Mouse (Mus musculus) urinary bladder, adult 2 months (tissue): Measurements from ENCODE around the gene Peli2. TPM values are rescaled to one million over a fixed set of nuclear protein-coding genes. Genes with fewer than 3 reads are reported as not detected.
"Not testable (repeated sequence)": the region's sequence is repeated elsewhere in the genome, so short reads cannot be mapped to it uniquely, and the experiment has no call there.

Experiments
- DNase-seq: peaks from one replicate; pipeline ENCODE4 v3.0.0; 2022; ENCODE audit warnings: low spot score
- polyA plus RNA-seq: library from polyadenylated mRNA; depleted of rRNA; stranded (reverse); fragments of >200 nt; gene quantifications from 2 replicates; pipeline ENCODE4 v1.2.3, GENCODE M21; 2012; rRNA removed

The Peli2 gene
- polyA plus RNA-seq, result 25.0 and 36.3 TPM in 2 replicates

GRCm38 (mm10) chr14:48120752-48121528 is at the start of gene Peli2:
Gene Peli2 (plus strand): TSS chr14:48120823.
- DNase-seq, result peak; percentile 62

DNA sequence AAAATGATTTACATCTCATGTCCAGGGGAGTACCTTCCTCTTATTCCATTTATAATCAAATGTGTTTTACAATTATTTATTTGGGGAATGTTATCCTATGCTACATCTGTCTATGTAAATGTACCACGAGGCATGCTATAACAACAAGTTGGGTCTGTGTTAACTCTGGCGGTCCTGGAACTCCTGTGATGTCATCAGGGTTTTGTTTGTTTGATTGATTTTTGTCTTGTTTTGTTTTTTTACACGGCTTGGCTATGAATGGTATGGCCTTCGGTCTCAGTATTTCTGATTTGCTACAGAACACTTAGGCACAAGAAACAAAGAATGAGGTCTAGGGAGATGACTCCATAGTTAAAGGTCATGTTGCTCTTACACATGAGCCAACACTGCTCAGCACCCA is 48.5 kb upstream of the Peli2 start:
- no peak for DNase-seq

DNA sequence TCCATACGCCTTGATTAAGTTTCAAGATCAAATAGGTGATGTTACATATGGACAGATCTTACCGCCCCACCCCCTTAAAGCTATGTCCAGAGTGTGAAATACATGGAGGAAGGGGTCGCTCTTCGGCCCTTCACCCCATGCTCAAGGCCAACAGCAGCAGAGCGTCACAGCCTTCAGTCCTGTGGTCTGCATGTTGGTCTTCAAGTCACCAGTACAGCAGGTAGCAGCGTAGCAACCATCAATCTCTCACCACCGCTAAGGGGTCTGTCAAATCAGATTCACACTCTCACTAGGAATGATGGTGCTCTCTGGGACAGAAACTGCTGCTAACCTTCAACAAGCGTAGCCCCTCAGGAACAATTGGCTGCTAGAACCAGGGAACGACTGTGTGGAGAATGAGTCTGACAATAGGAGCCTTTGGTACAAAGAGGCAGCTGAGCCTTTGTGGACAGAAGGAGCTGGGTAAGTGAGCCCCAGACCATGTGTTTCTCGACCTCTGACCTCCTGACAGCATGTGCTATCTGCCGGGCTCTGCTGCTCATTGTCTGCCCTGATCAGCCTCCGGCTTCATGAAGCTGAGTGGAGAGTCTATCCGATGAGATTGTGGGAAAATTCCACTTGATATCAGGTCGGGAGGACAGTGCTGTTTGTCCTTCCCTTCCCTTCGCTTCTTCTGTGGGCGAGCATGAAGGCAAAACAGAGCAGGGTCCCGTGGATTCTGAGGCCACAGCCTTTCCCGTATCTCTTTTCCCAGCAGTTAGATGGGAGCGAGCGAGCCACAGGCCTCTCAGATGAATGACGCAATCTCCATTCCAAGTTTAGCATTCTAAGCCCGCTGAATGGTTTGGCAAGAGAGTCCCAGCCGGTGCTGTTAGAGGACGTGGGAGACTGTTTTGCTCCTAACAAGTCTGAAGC is 47.1 kb upstream of the Peli2 start:
- DNase-seq, result no peak

DNA sequence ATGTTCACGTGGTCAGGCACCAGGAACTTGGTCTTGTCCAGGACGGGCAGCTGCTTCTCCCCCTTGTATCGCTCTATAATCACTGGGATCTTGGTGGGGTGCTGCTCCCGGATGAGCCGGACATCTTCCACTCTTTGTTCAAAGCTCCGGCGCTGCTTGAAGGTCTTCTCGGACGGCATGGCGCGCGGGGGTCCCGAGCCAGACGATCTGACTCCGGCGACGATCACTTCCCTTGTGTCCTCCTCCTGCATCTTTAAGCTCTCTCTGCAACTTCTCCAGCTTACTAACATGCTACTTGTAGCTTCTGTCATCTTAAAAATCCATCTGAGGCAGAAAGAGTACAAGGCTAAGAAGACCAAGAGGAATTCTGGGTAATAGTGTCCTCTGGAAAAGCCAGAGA is 41.0 kb upstream of the Peli2 start:
- not testable (repeated sequence) for DNase-seq

DNA sequence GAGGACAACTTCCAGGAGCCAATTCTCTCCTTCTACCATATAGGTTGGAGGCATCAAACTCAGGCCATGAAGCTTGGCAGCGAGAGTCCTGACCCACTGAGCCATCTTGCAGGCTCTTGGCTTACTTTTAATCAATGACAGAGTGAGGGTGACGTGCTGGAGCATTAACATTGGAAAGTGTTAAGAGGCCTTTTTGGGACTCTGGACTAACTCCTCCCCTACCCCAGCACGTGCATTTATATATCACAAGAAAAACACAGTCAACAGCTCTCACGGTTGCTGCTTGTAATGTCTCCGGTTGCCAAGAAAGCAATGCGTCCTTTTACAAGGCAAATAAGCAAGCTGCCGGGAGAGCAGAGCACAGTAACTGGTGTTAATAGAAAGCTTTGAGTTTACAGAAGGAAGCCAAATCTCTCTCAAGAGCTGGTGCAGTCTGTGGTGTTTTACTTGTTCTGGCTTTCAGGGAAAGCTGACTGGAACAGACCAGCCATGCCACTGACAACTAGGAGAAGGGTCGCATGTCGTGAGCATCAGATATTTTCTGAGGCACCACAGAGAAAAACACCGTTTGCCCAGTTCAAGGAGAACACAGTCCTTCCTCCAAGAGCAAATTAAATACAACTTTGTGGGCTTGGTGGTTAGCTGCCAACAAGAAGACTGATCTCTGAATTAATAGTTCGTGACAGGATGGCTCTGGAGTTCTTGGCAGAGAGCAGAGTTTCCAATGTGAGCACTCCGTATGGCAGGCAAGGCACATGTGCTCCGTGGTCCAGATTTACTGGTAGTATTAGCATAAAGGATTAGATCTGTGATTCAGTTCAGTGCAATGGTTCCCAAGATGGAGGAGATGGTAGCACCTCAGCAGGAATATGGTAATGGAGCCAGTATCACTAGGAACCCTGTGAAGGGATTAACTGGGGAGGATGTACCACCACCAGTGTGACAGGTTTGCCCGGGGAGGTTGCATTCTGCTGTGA is 36.5 kb upstream of the Peli2 start:
- no peak for DNase-seq

- DNase-seq, result no peak
These were observed 33.8 kb upstream of the Peli2 start for GRCm38 (mm10) chr14:48086682-48087297.

DNA sequence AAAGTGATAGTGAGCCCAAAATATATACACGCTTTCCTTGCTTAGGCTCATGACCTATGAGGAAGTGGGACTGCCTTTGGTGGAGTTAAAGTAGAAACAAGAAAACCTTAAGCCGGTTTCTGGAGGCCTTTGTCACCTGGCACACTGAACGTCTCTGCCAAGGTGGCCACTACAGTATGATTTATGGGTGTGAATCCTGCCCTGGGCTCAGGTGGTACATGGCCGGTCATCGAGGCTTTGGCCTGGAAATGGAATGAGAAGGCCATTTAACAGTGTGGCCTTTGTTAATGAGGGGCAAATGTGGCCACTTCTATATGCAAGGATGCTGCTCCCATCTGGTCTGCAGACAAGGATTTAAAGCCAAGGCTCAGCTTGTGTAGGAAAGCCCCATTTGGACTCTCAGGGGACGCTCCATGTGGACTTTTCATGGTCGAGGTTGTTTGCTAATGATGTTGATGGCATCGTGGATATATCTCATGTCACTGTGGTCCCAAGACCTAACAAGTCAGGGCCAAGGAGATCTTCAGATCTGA is 33.3 kb upstream of the Peli2 start:
- no peak for DNase-seq

- DNase-seq, result no peak
These were observed 30.2 kb upstream of the Peli2 start for GRCm38 (mm10) chr14:48090465-48090864.

DNA sequence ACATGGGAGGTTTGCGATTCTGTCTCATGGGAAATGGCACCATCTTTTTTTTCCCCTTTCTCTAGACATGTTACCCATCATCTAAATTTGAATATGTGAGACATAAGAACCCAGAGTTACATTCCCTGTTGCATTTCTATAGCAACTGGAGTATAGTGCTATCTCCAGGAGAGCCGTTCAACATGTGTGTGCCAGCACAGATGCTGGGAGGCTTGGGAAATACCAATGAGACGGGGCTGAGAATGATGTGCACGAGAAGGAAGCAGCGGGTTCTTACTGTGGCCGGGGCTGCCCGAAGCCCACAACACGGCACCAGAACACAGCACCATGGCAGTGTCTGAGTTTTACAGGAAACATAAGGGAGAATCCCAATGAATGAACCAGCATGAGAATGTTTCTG is 29.5 kb upstream of the Peli2 start:
- no peak for DNase-seq

DNA sequence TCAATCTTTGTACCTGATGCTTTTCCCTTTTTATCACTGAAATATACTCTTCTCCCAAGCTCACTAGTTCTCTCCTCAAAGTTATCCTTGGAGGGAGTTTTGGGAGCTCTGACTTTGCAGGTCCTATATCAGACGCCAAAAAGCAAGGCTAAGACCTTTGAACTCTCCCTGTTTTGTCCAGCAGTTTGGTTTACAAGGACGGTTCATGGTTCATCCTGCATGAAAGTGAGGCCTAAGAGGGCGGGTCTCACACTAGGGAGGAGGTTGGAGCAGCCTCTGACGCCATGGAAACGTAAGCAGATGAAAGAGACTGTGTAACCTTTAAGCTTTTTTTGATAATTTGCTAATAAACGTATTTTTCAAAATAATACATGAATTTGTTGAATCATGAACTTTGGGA is 22.4 kb upstream of the Peli2 start:
- DNase-seq, result no peak

- DNase-seq, result no peak
These were observed 21.3 kb upstream of the Peli2 start for GRCm38 (mm10) chr14:48099354-48099753.

GRCm38 (mm10) chr14:48106453-48106852 is 14.2 kb upstream of the Peli2 start:
- DNase-seq, result no peak

DNA sequence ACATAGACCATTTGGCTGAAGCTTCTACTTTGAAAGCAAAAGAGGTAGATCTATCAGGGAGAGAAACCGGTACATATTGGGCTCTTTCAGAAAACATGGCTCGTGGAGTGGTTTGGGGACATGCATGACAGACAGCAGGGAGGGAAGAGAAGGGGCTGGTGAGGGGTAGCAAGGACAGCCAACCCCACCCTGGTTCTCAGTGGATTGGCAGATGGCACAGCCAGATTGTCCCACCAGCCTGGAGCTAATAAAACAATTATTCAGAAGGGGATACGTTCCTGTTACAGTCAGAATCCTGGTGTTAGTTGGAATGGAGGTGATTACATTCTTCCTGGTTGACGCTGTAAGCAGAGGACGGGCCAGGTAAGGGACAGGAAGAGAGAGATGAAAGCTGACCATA is 2.6 kb upstream of the Peli2 start:
- DNase-seq, result no peak

- no peak for DNase-seq
These were observed 1.5 kb upstream of the Peli2 start for GRCm38 (mm10) chr14:48119012-48119647.

- no peak for DNase-seq
These were observed 864 bp upstream of the Peli2 start for GRCm38 (mm10) chr14:48119648-48120270.

DNA sequence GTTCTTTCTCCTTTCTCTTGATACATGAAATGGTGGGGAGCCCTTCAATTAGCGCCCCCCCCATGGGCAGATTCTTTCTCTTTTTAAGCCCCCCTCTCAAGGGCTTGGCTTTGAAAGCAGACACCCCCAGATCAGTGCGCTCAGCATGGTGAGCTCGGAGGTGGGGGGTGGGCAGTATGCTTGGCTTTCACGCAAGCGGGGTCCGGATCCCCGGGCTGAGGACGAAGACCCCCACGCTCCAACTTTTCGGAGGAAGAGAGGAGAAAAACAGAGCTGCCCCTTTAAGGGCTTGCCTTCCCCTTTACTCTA is 226 bp upstream of the Peli2 start:
- DNase-seq, result no peak

DNA sequence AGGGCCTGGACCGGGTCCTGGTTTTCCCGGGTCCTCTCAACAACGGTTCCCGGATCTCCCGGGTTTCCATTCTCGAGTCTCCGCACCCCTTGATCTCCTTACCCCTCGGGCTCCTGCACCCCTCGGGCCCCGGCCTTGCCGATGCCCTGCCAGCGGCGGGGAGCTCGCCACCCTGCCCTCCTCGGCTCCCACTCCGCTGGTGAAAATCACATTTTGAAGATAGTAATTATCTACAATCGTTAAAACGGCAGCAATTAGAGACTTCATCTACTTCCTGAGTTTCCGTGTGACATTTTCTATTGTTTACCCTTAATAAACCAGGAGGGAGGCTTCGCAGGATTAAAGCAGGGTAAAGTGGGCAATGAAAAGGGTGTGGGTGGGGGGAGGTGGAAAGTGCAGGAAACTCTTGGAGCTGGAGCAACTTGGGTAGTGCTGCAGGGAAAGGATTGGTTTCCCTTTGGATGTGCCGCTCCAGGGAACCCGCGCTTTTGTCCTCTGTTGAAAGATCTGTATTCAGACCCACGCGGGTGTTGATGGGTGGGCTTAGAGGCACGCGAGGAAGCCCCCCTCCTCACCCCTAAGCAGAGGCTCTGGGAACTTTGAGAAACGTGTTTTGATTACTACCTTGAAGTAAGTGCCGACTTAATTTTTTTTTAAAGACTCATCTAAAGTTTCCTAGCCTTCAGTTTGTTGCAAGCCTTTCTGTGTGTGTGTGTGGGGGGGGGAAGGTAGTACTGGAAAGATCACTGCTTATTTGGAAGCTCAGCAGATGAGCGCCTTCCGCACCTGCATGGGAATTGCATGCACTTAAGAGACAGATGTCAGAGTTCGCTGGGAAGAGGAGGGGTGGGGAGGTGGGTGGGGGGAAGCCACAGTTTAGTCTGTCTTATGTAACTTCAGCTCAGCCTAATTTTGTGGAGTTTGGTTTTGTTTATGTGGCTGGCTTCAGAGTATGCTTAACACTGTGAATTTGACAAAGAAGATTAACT is 1.2 kb downstream of the Peli2 start:
- no peak for DNase-seq

GRCm38 (mm10) chr14:48124011-48124410 is 3.4 kb downstream of the Peli2 start:
- no peak for DNase-seq

GRCm38 (mm10) chr14:48124816-48125215 is 4.2 kb downstream of the Peli2 start:
- no peak for DNase-seq
